Mouse (Mus musculus) neural tube, embryonic 15.5 days (tissue): ENCODE results near the gene Fbln5. TPM values are rescaled to one million over a fixed set of nuclear protein-coding genes. Genes with fewer than 3 reads are reported as not detected.

Source experiments
- ATAC-seq: fragments of 200-750 bp; cut with Nextera tagmentation; 2 replicates; pipeline ENCODE4 v1.8.0; 2017; ENCODE audit warnings: mild to moderate bottlenecking, moderate TSS enrichment, moderate library complexity; ENCODE audit not compliant: low FRiP score
- H3K27ac ChIP-seq: fragments of 300-500 bp; sonication (generic); replicated peaks from 2 replicates; pipeline ENCODE4 v1.5.1; 2015; ENCODE audit warnings: mild to moderate bottlenecking, inconsistent platforms
- H3K27me3 ChIP-seq: fragments of 300-500 bp; sonication (generic); replicated peaks from 2 replicates; pipeline ENCODE4 v1.6.1; 2015; ENCODE audit warnings: inconsistent platforms
- H3K36me3 ChIP-seq: fragments of 300-500 bp; sonication (generic); 2 replicates; pipeline ENCODE4 v1.6.1; 2015; ENCODE audit warnings: inconsistent platforms
- H3K4me1 ChIP-seq: fragments of 300-500 bp; sonication (generic); 2 replicates; pipeline ENCODE4 v1.6.1; 2015; ENCODE audit warnings: inconsistent platforms
- H3K4me2 ChIP-seq: fragments of 300-500 bp; sonication (generic); 2 replicates; pipeline ENCODE4 v1.6.1; 2015; ENCODE audit warnings: inconsistent platforms, mild to moderate bottlenecking, moderate library complexity
- H3K4me3 ChIP-seq: fragments of 300-500 bp; sonication (generic); replicated peaks from 2 replicates; pipeline ENCODE4 v1.5.1; 2015; ENCODE audit warnings: mild to moderate bottlenecking, inconsistent platforms
- H3K9ac ChIP-seq: fragments of 300-500 bp; sonication (generic); replicated peaks from 2 replicates; pipeline ENCODE4 v1.6.1; 2015; ENCODE audit warnings: mild to moderate bottlenecking, inconsistent platforms
- H3K9me3 ChIP-seq: fragments of 300-500 bp; sonication (generic); replicated peaks from 2 replicates; pipeline ENCODE4 v1.6.1; 2016; ENCODE audit warnings: inconsistent platforms
- WGBS: fragments of 180-500 bp; shearing (Covaris S2); methylation state at CpG from one replicate; pipeline ENCODE4 v1.1.7; 2015; ENCODE audit warnings: mixed read lengths; 5-methylcytosine and 5-hydroxymethylcytosine counted together
- polyA plus RNA-seq: library from polyadenylated mRNA; unstranded; fragments of >200 nt; fragmentation: Nextera tagmentation; extraction: Ambion mirVana; gene quantifications from 2 replicates; pipeline ENCODE4 v1.2.1, GENCODE M21; 2015

The Fbln5 gene
- polyA plus RNA-seq, 1 experiment from 2014 or later: 17.2 TPM

DNA sequence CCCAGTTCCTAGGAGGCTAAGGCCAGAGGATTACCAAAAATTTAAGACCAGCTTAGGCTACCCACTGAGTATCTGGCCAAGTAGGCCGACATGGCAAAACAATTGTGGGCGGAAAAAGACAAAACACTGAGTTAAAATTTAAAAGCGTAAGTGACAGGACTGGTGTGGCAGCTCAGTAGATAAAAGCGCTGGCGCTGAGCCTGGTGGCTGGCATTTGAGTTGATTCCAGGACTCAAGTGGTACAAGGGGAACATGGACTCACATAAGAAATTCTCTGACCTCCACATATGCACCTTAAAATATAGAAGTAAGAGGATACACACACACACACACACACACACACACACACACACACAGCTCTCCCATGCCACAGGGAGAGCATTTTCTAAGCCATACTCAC, 42.5 kb downstream of the Fbln5 start:
- Histone ChIP-seq H3K36me3 (no peaks in the 10 kb centered on the region), H3K9me3 (no peaks in the 10 kb centered on the region), H3K27ac (no peak overlapping the region), H3K27me3 (no peaks in the 10 kb centered on the region), H3K4me3 (no peak overlapping the region), H3K4me1 (no peaks in the 10 kb centered on the region), H3K9ac (no peak overlapping the region), H3K4me2 (no peak overlapping the region)
- no peak for ATAC-seq
- WGBS: 80% methylated on average over 5 of the region's 5 CpGs

DNA sequence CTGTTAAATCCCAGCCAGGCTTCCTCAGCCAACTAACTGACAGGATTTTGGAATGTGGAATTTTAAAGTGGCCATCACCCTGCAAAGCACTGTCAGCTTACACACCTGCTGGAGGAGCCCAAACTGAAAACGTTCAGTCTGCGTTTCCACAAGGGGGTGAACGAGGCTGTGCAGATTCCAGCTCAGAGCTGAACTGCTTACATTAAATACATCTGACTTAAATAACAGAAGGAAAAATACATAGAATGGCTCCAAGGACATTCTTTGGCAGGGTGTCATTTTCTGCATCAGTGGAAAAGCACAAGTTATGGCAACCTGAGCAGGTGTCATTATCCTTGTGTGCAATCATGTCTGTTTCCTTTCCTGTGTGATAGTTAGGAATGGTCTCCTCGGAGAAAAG, 44.7 kb downstream of the Fbln5 start:
- H3K9ac ChIP-seq: no peak overlapping the region
- no peaks in the 10 kb centered on the region for H3K4me1 ChIP-seq
- no peak overlapping the region for H3K4me2 ChIP-seq
- no peak overlapping the region for H3K27ac ChIP-seq
- ATAC-seq: no peak
- H3K9me3 ChIP-seq: no peaks in the 10 kb centered on the region
- no peaks in the 10 kb centered on the region for H3K36me3 ChIP-seq
- H3K4me3 ChIP-seq: no peak overlapping the region
- WGBS: 73% methylated on average over 4 of the region's 4 CpGs
- no peaks in the 10 kb centered on the region for H3K27me3 ChIP-seq

DNA sequence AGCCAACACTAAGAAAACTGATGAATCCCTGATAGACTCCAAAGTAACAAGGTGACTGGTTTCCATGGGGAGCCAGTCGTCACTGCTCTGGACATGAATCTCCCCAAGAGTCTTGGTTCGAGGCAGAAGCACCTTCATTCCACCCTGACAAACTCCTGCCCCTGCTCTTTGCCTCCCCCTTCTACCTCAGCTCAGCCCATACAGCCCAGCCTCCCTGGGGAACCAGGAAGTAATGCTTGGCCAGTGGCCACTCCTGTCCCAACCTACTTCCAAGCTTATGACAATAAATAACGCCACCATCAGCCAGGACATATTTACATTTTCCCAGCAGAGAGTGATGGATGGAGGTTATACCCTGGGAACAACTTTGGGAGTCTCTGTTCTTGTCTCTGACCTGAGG, 45.9 kb downstream of the Fbln5 start:
- Histone ChIP-seq H3K4me3 (no peak overlapping the region), H3K9me3 (no peaks in the 10 kb centered on the region), H3K27ac (no peak overlapping the region), H3K9ac (no peak overlapping the region), H3K4me1 (no peaks in the 10 kb centered on the region), H3K27me3 (no peaks in the 10 kb centered on the region), H3K36me3 (no peaks in the 10 kb centered on the region), H3K4me2 (no peak overlapping the region)
- WGBS: 62% methylated on average over 3 of the region's 3 CpGs
- no peak for ATAC-seq

DNA sequence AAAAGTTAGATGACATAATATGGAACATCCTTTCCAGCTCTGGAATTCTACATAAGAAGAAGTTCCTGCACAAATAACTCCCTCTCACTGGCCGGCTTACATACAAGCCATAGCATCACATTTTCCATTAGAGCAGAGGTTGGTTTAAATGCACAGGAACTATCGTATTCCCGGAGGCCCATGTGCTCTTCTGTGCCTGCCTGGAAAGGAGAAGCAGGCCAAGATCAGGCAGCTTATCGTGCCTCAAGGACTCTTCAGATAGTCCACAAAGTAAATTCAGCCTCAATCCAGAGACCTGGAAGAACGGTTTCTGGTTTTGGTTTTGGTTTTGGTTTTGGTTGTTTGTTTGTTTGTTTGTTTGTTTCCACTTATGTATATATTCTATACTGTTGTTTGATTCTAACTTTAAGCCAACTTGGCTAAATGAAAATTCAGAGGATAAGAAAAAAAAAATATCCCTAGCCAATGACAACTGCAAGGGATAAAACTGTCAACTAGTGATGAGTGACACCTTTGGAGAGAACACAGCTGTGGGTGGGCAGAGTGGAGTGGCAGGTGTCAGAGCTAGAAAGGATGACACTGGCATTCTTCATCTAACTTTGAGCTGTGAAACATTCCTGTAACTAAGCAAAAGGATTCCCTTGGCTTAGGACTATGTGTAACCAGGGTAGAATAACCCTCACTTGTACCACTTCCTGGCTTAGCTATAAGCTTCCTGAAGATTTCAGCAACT, 48.4 kb downstream of the Fbln5 start:
- no peak overlapping the region for H3K27ac ChIP-seq
- H3K9ac ChIP-seq: no peak overlapping the region
- H3K36me3 ChIP-seq: no peaks in the 10 kb centered on the region
- H3K9me3 ChIP-seq: no peaks in the 10 kb centered on the region
- 92% methylated on average over 5 of the region's 5 CpGs for WGBS
- H3K4me3 ChIP-seq: no peak overlapping the region
- no peak overlapping the region for H3K4me2 ChIP-seq
- H3K27me3 ChIP-seq: no peaks in the 10 kb centered on the region
- no peaks in the 10 kb centered on the region for H3K4me1 ChIP-seq
- ATAC-seq: no peak

DNA sequence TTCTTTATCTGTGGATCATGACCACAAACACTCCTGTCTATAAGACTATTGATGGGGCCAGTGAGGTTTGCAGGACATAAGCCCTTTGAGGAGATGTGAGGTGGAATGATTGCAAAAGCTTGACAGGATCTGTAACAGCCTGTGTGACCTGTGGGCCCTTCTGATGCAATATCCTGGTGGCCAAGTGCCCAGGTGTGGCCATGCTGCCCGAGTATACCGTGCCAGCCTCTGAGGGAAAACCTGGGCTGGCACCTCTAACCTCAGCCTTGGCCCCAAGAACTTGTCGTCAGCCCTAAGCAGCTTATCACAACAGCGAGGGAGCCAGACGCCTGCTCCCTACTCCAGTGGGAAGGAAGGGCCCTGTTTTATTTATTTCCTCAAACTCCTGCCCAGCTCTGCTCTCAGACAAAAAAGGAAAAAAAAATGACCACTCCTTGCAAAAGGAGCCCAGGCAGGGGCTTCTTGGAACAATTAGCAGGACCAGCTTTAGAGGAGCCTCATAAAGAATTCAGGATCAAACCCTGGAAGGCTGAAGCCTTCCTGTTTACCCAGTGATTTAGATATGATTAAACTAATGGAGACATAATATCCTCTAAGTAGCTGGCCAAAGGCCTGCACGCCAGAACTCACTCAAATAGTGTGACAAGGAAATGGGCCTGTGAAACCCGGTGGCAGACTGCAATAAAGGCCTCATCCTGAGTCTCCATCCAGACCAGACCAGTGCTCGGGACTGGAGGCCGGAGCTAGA, 51.4 kb downstream of the Fbln5 start:
- no peak for ATAC-seq
- no peaks in the 10 kb centered on the region for H3K27me3 ChIP-seq
- H3K9ac ChIP-seq: no peak overlapping the region
- no peak overlapping the region for H3K4me3 ChIP-seq
- H3K27ac ChIP-seq: no peak overlapping the region
- H3K4me2 ChIP-seq: no peak overlapping the region
- H3K36me3 ChIP-seq: no peaks in the 10 kb centered on the region
- 78% methylated on average over 9 of the region's 9 CpGs for WGBS
- no peaks in the 10 kb centered on the region for H3K4me1 ChIP-seq
- no peaks in the 10 kb centered on the region for H3K9me3 ChIP-seq

DNA sequence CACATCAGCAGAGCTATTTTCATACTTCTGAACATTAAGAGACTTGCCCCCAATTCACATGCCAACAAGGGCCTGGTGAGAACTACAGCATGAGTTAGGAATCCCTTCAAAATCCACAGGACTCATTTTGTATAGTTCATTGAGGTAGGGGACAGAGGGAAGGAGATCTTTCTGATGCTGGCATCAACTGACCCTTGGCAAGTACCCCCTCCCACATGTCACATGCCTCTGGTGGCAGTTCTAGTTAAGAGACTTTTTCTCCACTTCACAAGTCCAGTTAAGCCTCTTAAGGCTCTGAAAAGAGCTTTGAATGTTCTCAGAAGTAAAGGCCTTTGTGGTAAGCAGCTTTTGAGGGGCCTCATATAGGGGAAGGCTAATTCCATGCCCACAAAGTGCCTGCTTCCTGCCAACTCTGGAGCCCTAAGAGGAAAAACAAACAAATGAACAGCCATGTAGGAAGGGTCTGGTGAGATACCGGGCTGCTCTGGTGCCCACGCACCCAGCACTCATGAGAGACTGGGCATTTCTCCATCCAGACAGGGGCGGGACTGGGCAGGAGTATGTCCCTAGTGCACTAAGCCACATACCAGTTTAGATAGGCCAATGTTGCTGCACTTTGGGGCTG, 52.5 kb downstream of the Fbln5 start:
- Histone ChIP-seq H3K4me2 (no peak overlapping the region), H3K9ac (no peak overlapping the region), H3K9me3 (no peaks in the 10 kb centered on the region), H3K4me3 (no peak overlapping the region), H3K36me3 (no peaks in the 10 kb centered on the region), H3K27ac (no peak overlapping the region), H3K27me3 (no peaks in the 10 kb centered on the region), H3K4me1 (no peaks in the 10 kb centered on the region)
- no peak for ATAC-seq
- 88% methylated on average over 3 of the region's 3 CpGs for WGBS

DNA sequence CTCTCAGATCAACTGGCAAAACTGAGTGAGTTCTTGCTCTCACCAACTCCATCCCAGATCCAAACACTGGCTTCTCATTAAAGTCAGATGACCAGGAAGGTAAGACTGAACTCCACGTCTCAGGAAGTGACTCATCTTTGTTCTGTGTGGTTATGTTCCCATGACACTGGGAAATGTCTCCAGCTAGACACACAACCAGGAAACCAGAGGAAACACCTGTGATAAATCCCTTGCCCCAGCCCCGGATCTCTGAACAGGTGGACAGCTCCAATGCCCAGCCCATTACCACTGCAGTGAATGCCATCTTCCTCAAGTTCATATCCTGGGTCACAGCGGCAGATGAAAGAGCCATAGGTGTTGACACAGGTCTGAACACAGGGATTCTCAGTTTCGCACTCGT, 54.0 kb downstream of the Fbln5 start:
- no peaks in the 10 kb centered on the region for H3K9me3 ChIP-seq
- H3K4me1 ChIP-seq: no peaks in the 10 kb centered on the region
- no peaks in the 10 kb centered on the region for H3K27me3 ChIP-seq
- H3K4me3 ChIP-seq: no peak overlapping the region
- no peak overlapping the region for H3K4me2 ChIP-seq
- H3K9ac ChIP-seq: no peak overlapping the region
- 85% methylated on average over 5 of the region's 5 CpGs for WGBS
- no peaks in the 10 kb centered on the region for H3K36me3 ChIP-seq
- ATAC-seq: no peak
- no peak overlapping the region for H3K27ac ChIP-seq

DNA sequence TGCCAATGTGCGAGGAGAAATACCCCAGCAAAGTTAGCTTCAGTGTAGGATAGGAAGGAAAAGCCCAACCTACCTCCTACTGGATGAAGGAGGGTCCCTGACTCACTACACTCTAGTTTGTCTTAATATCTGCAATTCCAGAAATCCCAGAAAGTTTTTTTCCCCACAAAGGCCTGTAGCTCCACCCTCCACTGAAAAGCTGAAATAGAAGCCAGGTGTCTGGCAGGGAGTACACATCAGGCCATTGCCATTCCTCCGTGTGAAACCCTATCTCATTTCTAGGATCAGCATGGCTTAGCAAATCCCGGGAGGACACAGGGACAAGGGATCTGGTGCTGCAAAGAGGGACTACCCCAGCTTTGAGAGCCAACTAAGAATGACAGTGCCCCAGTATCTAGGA, 55.8 kb downstream of the Fbln5 start:
- no peak overlapping the region for H3K4me2 ChIP-seq
- no peaks in the 10 kb centered on the region for H3K27me3 ChIP-seq
- H3K9ac ChIP-seq: no peak overlapping the region
- H3K9me3 ChIP-seq: no peaks in the 10 kb centered on the region
- H3K27ac ChIP-seq: no peak overlapping the region
- no peak overlapping the region for H3K4me3 ChIP-seq
- WGBS: 81% methylated on average over 3 of the region's 3 CpGs
- H3K36me3 ChIP-seq: no peaks in the 10 kb centered on the region
- H3K4me1 ChIP-seq: no peaks in the 10 kb centered on the region
- no peak for ATAC-seq

DNA sequence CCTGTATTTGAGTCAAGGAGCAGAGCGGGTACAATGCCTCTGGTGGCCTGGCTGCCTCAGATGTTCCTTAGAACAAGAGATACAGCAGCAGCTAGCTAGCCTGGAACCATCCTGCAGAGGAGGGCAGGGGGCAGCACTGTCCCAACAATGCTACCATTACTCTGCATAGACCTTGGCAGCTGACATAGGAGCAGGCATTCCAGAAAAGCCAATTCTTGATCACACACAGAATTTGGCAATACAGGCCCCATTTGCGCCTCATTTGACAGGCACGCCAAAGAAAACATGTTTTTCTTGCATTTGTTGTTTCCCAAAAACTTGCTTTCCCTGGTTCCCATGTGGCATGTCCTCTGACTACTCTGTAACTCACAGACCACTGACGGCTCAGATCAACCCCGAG, 56.8 kb downstream of the Fbln5 start:
- Histone ChIP-seq H3K36me3 (no peaks in the 10 kb centered on the region), H3K4me3 (no peak overlapping the region), H3K9ac (no peak overlapping the region), H3K4me2 (no peak overlapping the region), H3K4me1 (no peaks in the 10 kb centered on the region), H3K27ac (no peak overlapping the region), H3K9me3 (no peaks in the 10 kb centered on the region), H3K27me3 (no peaks in the 10 kb centered on the region)
- no peak for ATAC-seq
- 89% methylated on average over 5 of the region's 5 CpGs for WGBS

DNA sequence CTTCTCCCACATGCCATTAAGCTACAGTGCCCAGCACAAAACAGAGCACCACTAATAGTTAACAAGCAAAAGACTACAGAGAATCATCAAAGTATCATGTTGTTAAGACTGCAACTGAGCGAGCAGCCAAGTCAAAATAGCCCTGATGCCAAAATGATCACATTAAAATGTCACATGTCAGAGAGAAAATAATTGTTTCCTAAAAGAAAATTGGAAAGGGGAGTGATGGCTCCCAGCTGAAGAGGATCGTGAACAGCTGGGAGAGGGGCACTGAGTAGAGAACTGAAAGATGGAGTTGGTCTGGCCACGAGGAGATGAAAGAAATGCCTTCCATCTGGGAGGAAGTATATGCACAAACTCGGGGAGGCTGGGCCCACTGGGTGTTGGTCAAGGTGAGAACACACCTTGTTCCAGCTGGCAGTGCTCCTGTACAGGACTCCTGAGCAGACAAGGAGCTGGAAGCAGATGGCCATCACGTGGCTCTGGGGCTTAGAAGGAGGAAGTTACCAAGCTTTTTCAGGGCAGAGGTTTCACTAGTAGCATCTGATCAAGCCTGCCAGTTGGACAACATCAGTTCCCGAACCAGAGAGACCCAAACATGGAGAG, 59.3 kb downstream of the Fbln5 start:
- Histone ChIP-seq H3K9me3 (no peaks in the 10 kb centered on the region), H3K4me2 (no peak overlapping the region), H3K27me3 (no peaks in the 10 kb centered on the region), H3K4me1 (no peaks in the 10 kb centered on the region), H3K27ac (no peak overlapping the region), H3K4me3 (no peak overlapping the region), H3K36me3 (no peaks in the 10 kb centered on the region), H3K9ac (no peak overlapping the region)
- WGBS: 66% methylated on average over 6 of the region's 6 CpGs
- ATAC-seq: no peak

DNA sequence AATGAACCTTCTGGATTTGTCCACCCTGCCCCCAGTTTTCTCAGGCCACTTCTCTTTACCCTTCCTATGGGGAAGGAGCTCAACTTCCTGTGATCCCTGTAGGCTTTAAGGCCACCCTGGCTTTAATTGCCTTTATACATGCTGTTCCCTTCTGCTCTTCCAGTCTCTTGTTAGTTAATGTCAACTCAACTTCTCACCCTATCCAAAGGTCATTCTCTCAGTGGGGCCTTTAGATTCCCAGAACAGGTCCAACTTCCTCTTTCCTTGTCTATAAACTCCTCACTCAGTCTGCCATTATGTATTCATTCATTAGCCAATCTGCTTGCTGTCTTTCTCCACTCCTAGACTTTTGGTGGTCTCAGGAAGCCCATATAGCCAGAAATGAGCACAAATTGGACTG, 60.2 kb downstream of the Fbln5 start:
- H3K9ac ChIP-seq: no peak overlapping the region
- H3K9me3 ChIP-seq: no peaks in the 10 kb centered on the region
- H3K4me3 ChIP-seq: no peak overlapping the region
- H3K4me1 ChIP-seq: no peaks in the 10 kb centered on the region
- no peaks in the 10 kb centered on the region for H3K27me3 ChIP-seq
- H3K27ac ChIP-seq: no peak overlapping the region
- H3K4me2 ChIP-seq: no peak overlapping the region
- no peak for ATAC-seq
- no peaks in the 10 kb centered on the region for H3K36me3 ChIP-seq

DNA sequence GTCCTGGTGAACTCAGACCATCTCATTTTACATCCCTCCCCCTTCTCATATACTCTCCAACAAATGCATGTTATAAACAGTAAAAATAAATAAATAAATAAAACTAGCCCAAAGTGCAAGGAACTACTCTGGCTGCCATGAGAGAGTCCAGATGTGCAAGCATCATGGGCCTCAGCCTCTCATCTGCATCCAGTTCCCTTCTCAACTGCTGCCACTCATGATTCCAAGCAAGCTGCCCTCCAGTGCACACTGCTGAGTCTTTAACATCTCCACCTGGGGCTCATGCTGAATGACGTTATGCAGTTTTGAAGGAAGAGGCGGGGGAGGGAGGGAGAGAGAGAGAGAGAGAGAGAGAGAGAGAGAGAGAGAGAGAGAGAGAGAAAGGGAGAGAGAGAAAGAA, 76.5 kb downstream of the Fbln5 start:
- 73% methylated on average over 2 of the region's 2 CpGs for WGBS
- Histone ChIP-seq H3K27ac (no peak overlapping the region), H3K9ac (no peak overlapping the region), H3K27me3 (no peaks in the 10 kb centered on the region), H3K9me3 (no peaks in the 10 kb centered on the region), H3K36me3 (no peaks in the 10 kb centered on the region), H3K4me1 (no peaks in the 10 kb centered on the region), H3K4me3 (no peak overlapping the region), H3K4me2 (no peak overlapping the region)
- no peak for ATAC-seq
